Mouse (Mus musculus) limb, embryonic 14.5 days (tissue): ENCODE measurements around the gene Mark3. TPM values are rescaled to one million over a fixed set of nuclear protein-coding genes. Genes with fewer than 3 reads are reported as not detected.
A peak's percentile ranks its signal among the peaks of the same experiment; 100 is the strongest.

Experiments
- ATAC-seq: fragments of 200-750 bp; cut with Nextera tagmentation; 2 replicates; pipeline ENCODE4 v1.8.0; 2017; ENCODE audit warnings: low read depth, moderate number of reproducible peaks, moderate TSS enrichment; ENCODE audit not compliant: low FRiP score
- DNase-seq: peaks from one replicate; pipeline ENCODE4 v3.0.0-alpha.2; 2015; ENCODE audit warnings: low spot score
- H3K27ac ChIP-seq: fragments of 300-500 bp; sonication (generic); replicated peaks from 2 replicates; pipeline ENCODE4 v1.5.1; 2014; ENCODE audit warnings: low read depth, mild to moderate bottlenecking, low read length, moderate library complexity, mixed read lengths
- H3K27me3 ChIP-seq: fragments of 300-500 bp; sonication (generic); 2 replicates; pipeline ENCODE4 v1.6.1; 2014; ENCODE audit warnings: low read length, mixed read lengths; ENCODE audit not compliant: control insufficient read depth, insufficient read depth
- H3K36me3 ChIP-seq: fragments of 300-500 bp; sonication (generic); 2 replicates; pipeline ENCODE4 v1.6.1; 2014; ENCODE audit warnings: mild to moderate bottlenecking, low read length, moderate library complexity, mixed read lengths; ENCODE audit not compliant: control insufficient read depth, insufficient read depth
- H3K4me1 ChIP-seq: fragments of 300-500 bp; sonication (generic); 2 replicates; pipeline ENCODE4 v1.6.1; 2014; ENCODE audit warnings: antibody characterized with exemption, low read length, mixed read lengths; ENCODE audit not compliant: control insufficient read depth, insufficient read depth
- H3K4me2 ChIP-seq: fragments of 300-500 bp; sonication (generic); replicated peaks from 2 replicates; pipeline ENCODE4 v1.6.1; 2014; ENCODE audit warnings: low read depth, mild to moderate bottlenecking, low read length, moderate library complexity; ENCODE audit not compliant: severe bottlenecking
- H3K4me3 ChIP-seq: fragments of 300-500 bp; sonication (generic); replicated peaks from 2 replicates; pipeline ENCODE4 v1.5.1; 2014; ENCODE audit warnings: low read length
- H3K9ac ChIP-seq: fragments of 300-500 bp; sonication (generic); 2 replicates; pipeline ENCODE4 v1.6.1; 2014; ENCODE audit warnings: mild to moderate bottlenecking, low read depth, low read length, moderate library complexity; ENCODE audit not compliant: severe bottlenecking
- H3K9me3 ChIP-seq: fragments of 300-500 bp; sonication (generic); 2 replicates; pipeline ENCODE4 v1.6.1; 2016; ENCODE audit warnings: low read length; ENCODE audit not compliant: control insufficient read depth
- POLR2A ChIP-seq: fragments of 200-500 bp; IDR thresholded peaks from 2 replicates; pipeline ENCODE4 v1.8.0; 2012; ENCODE audit warnings: inconsistent platforms, mild to moderate bottlenecking, moderate library complexity, borderline replicate concordance; ENCODE audit not compliant: insufficient read depth, insufficient read length; ENCODE audit errors: extremely low read depth
- WGBS: fragments of 180-500 bp; shearing (Covaris S2); extraction: QIAGEN DNeasy Blood & Tissue Kit; methylation state at CpG from one replicate; pipeline ENCODE4 v1.1.7; 2014; 5-methylcytosine and 5-hydroxymethylcytosine counted together
- polyA plus RNA-seq, 2 experiments: library from polyadenylated mRNA; depleted of rRNA in 1 of 2; stranded (reverse) in 1 of 2; unstranded in 1 of 2; fragments of >200 nt; fragmentation: Nextera tagmentation in 1 of 2; extraction: Ambion mirVana in 1 of 2; gene quantifications; 2 replicates each; pipeline versions ENCODE4 v1.2.1 to v1.2.3; 2012 to 2014

The Mark3 gene
- polyA plus RNA-seq, 2 experiments, result 49.8 to 80.5 TPM

DNA sequence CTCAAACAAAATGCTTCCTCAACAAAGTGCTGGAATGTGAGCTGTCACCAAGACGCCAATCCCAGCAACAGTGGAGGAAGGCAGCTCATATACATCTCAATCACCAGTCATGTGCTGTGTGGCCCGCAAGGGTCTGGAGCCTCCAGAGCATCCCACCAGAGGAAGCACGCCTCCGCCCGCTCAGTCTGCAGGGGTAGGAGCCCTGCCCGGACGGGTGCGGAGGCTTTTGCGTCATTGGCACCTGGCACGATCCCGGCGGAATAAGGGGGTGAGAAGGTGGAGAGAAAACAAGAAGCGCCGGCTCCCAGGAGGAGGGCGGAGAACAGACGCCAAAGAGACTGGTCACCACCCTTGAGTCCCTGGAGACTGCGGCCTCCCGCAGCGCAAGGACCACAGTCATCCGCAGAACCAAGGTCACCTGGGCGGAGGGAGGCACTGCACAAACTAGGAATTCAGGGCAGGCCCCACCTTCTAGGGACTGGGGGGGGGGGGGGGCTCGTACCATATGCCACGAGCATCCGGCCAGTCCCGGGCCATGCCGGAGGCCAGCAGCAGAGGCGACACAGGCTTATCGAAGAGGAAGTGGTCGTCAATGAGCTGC, 96.1 kb downstream of the Mark3 start:
- ATAC-seq (no peak), DNase-seq (no peak)
- peak overlapping the region; percentile 56; the same call in 1 of the 2 replicates for H3K9ac ChIP-seq
- H3K9me3 ChIP-seq, result no peaks in the 10 kb centered on the region
- peak overlapping the region; percentile 98 for H3K4me2 ChIP-seq
- peaks cover 24% of the 10 kb centered on the region for H3K4me1 ChIP-seq
- no peaks in the 10 kb centered on the region for H3K36me3 ChIP-seq
- no peak for TF ChIP-seq POLR2A
- peak overlapping the region; percentile 56 for H3K4me3 ChIP-seq
- H3K27me3 ChIP-seq, result peaks cover 43% of the 10 kb centered on the region
- H3K27ac ChIP-seq, result no peak overlapping the region
- 6% methylated on average over 29 of the region's 29 CpGs for WGBS

DNA sequence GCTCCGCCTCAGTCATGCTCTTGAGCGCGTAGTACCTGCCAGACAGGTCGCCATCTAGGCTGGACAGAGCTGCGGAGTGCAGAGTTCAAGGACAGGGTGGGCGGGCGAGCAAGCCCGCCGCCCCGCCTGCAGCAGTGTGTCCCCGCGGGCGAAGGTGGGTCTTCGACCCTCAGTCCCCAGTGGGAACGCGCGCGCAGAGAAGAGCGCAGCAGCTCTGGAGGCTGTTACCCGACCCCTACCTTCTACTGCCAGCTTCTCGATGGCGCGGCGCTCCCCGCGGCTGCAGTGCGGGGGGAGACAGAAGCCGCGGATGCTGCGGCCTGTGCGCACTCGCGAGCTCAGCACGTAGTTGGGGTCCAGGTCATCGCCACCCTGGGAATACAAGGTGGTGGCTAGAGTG, 96.7 kb downstream of the Mark3 start:
- Histone ChIP-seq H3K27me3 (peaks cover 43% of the 10 kb centered on the region), H3K9ac (peak overlapping the region; percentile 56; the same call in 1 of the 2 replicates), H3K4me2 (peak overlapping the region; percentile 98), H3K27ac (no peak overlapping the region), H3K4me1 (peaks cover 24% of the 10 kb centered on the region), H3K9me3 (no peaks in the 10 kb centered on the region), H3K36me3 (no peaks in the 10 kb centered on the region), H3K4me3 (peak overlapping the region; percentile 56)
- no peak for DNase-seq
- no peak for ATAC-seq
- under 1% methylated on average over 26 of the region's 35 CpGs for WGBS
- TF ChIP-seq POLR2A, result no peak

DNA sequence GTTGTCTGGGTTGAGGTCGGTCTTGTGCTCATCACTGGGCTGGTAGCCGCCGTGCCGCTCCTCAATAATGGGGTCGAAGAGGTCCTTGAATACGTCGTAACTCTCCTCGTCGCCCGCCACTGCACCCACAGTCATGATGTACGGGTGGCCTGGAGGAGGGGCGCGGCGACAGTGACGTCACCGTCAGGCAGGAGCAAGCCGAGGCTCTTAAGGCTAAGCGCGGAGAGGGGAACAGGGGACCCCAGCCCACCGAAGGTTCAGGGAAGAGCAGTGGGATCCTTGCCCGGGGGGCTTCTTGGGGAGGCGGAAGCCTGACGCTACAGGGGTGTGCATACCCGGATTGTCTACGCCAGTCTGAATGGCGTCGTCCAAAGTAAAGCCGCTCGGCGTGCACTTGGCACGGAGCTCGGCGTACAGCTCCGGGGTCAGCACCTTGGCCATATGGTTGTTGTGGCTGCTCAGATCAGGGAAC, 97.1 kb downstream of the Mark3 start:
- Histone ChIP-seq H3K4me1 (peaks cover 24% of the 10 kb centered on the region), H3K27me3 (peaks cover 43% of the 10 kb centered on the region), H3K36me3 (no peaks in the 10 kb centered on the region), H3K27ac (no peak overlapping the region), H3K9ac (peak overlapping the region; percentile 56; the same call in 1 of the 2 replicates), H3K9me3 (no peaks in the 10 kb centered on the region), H3K4me3 (peak overlapping the region; percentile 56), H3K4me2 (peak overlapping the region; percentile 98)
- DNase-seq (no peak), ATAC-seq (no peak)
- under 1% methylated on average over 32 of the region's 34 CpGs for WGBS
- TF ChIP-seq POLR2A, result no peak

DNA sequence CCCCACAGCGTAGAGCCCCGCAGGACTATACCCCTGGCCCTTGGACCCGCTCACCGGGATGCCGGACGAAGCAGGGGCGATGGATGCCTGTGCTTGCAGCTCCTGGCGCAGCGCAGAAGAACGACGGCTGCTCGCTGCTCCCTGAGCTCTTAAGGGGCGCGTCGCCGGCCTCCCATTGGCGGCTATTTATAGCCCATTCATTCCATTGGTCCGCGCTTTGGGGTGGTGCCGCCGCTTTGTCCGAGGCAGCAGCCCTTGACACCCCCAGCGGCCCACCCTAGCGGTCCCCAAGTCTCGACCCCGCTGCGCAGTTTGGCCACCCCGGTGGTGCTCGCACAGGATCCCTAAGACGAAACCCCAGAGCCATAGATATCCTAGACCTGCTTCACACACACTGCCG, 97.9 kb downstream of the Mark3 start, which contains the start of gene Ckb:
Gene Ckb (minus strand): TSS at position 163 of the 400 bp plus-strand sequence.
- peaks cover 26% of the 10 kb centered on the region for H3K4me1 ChIP-seq
- TF ChIP-seq POLR2A, result no peak
- H3K36me3 ChIP-seq, result no peaks in the 10 kb centered on the region
- H3K4me2 ChIP-seq, result peak within 1 kb of the TSS; percentile 98
- H3K9me3 ChIP-seq, result no peaks in the 10 kb centered on the region
- peaks cover 43% of the 10 kb centered on the region for H3K27me3 ChIP-seq
- H3K9ac ChIP-seq, result peak within 1 kb of the TSS; percentile 56
- H3K4me3 ChIP-seq, result peak within 1 kb of the TSS; percentile 56
- no peak within 1 kb of the TSS for H3K27ac ChIP-seq
- ATAC-seq (peak; percentile 71), DNase-seq (peak; percentile 83)
- under 1% methylated on average over 26 of the region's 31 CpGs for WGBS

DNA sequence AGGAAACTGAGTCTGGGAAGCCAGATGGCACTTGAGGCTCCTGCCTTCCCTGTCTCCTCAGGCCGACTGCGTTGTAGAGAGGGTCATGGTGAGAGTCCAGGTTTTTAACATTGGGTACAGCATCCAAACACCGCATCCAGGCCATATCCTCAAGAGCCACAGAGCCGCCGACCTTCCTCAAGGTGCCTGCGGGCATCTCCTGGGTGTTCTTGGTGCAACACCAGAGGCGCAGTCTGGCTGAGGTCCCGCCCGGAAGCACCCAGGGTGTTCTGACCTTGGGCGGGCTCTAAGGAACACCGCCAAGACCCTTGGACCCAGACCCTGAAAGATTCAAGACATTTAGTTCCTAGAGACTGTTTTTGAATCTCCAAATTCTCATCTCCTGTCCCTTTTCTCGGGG, 98.3 kb downstream of the Mark3 start:
- H3K4me1 ChIP-seq, result peaks cover 30% of the 10 kb centered on the region
- DNase-seq, result no peak
- H3K4me2 ChIP-seq, result peak overlapping the region; percentile 98
- no peaks in the 10 kb centered on the region for H3K9me3 ChIP-seq
- no peak for ATAC-seq
- H3K27me3 ChIP-seq, result peaks cover 43% of the 10 kb centered on the region
- H3K27ac ChIP-seq, result no peak overlapping the region
- H3K9ac ChIP-seq, result no peak overlapping the region
- H3K4me3 ChIP-seq, result peak overlapping the region; percentile 56
- 6% methylated on average over 12 of the region's 12 CpGs for WGBS
- TF ChIP-seq POLR2A, result no peak
- H3K36me3 ChIP-seq, result no peaks in the 10 kb centered on the region
